Mouse (Mus musculus) retina, embryonic 14.5 days (tissue): ENCODE results near the gene Setd3.

Experiments
- DNase-seq: peaks from one replicate; pipeline ENCODE4 v3.0.0-alpha.2; 2015; ENCODE audit warnings: low spot score

Setd3 gene

GRCm38 (mm10) chr12:108072907-108073306 is 106.2 kb downstream of the Setd3 start:
- no peak for DNase-seq

GRCm38 (mm10) chr12:108070685-108071662 is 108.1 kb downstream of the Setd3 start:
- no peak for DNase-seq

- no peak for DNase-seq
These were observed 109.6 kb downstream of the Setd3 start for GRCm38 (mm10) chr12:108069504-108069903.

GRCm38 (mm10) chr12:108067811-108068375 is 111.2 kb downstream of the Setd3 start:
- peak; percentile 19 for DNase-seq

GRCm38 (mm10) chr12:108067231-108067630 is 111.9 kb downstream of the Setd3 start:
- DNase-seq: no peak

- DNase-seq: no peak
These were observed 114.6 kb downstream of the Setd3 start for GRCm38 (mm10) chr12:108064396-108064998.

- no peak for DNase-seq
These were observed 115.1 kb downstream of the Setd3 start for GRCm38 (mm10) chr12:108063986-108064385.

GRCm38 (mm10) chr12:108062137-108062536 is 117.0 kb downstream of the Setd3 start:
- no peak for DNase-seq

GRCm38 (mm10) chr12:108061661-108062060 is 117.5 kb downstream of the Setd3 start:
- no peak for DNase-seq
